Mouse (Mus musculus) limb, embryonic 15.5 days (tissue): Measurements from ENCODE around the gene Rapgef4. TPM values are rescaled to one million over a fixed set of nuclear protein-coding genes. Genes with fewer than 3 reads are reported as not detected.

Experiments used
- ATAC-seq: fragments of 200-750 bp; cut with Nextera tagmentation; 2 replicates; pipeline ENCODE4 v1.8.0; 2017; ENCODE audit warnings: low read depth, moderate TSS enrichment; ENCODE audit not compliant: insufficient number of reproducible peaks, low FRiP score, low TSS enrichment
- H3K27ac ChIP-seq: fragments of 300-500 bp; sonication (generic); 2 replicates; pipeline ENCODE4 v1.5.1; 2015; ENCODE audit warnings: moderate library complexity, mild to moderate bottlenecking, inconsistent platforms
- H3K27me3 ChIP-seq: fragments of 300-500 bp; sonication (generic); 2 replicates; pipeline ENCODE4 v1.6.1; 2015; ENCODE audit warnings: inconsistent platforms
- H3K36me3 ChIP-seq: fragments of 300-500 bp; sonication (generic); 2 replicates; pipeline ENCODE4 v1.6.1; 2015; ENCODE audit warnings: inconsistent platforms
- H3K4me1 ChIP-seq: fragments of 300-500 bp; sonication (generic); 2 replicates; pipeline ENCODE4 v1.6.1; 2015; ENCODE audit warnings: inconsistent platforms
- H3K4me2 ChIP-seq: fragments of 300-500 bp; sonication (generic); 2 replicates; pipeline ENCODE4 v1.6.1; 2015; ENCODE audit warnings: mild to moderate bottlenecking, inconsistent platforms
- H3K4me3 ChIP-seq: fragments of 300-500 bp; sonication (generic); 2 replicates; pipeline ENCODE4 v1.5.1; 2015; ENCODE audit warnings: mild to moderate bottlenecking, inconsistent platforms
- H3K9ac ChIP-seq: fragments of 300-500 bp; sonication (generic); 2 replicates; pipeline ENCODE4 v1.6.1; 2015; ENCODE audit warnings: inconsistent platforms
- H3K9me3 ChIP-seq: fragments of 300-500 bp; sonication (generic); 2 replicates; pipeline ENCODE4 v1.6.1; 2016; ENCODE audit warnings: inconsistent platforms
- WGBS: fragments of 180-500 bp; shearing (Covaris S2); methylation state at CpG from one replicate; pipeline ENCODE4 v1.1.7; 2015; 5-methylcytosine and 5-hydroxymethylcytosine counted together
- polyA plus RNA-seq: library from polyadenylated mRNA; unstranded; fragments of >200 nt; fragmentation: Nextera tagmentation; extraction: Ambion mirVana; gene quantifications from 2 replicates; pipeline ENCODE4 v1.2.1, GENCODE M21; 2015

The Rapgef4 gene
- polyA plus RNA-seq, 1 experiment from 2014 or later: 4.6 TPM

- WGBS: 59% methylated on average over 8 of the region's 8 CpGs
- no peak overlapping the region for H3K27ac ChIP-seq
- ATAC-seq: no peak
- no peaks in the 10 kb centered on the region; the same call in 1 of the 2 replicates for H3K27me3 ChIP-seq
- H3K36me3 ChIP-seq: no peaks in the 10 kb centered on the region
- H3K4me3 ChIP-seq: no peak overlapping the region
- H3K4me2 ChIP-seq: no peak overlapping the region
- no peak overlapping the region for H3K9ac ChIP-seq
- H3K9me3 ChIP-seq: no peaks in the 10 kb centered on the region
- H3K4me1 ChIP-seq: peaks cover 9% of the 10 kb centered on the region
Observed at GRCm38 (mm10) chr2:72035616-72036015, 54.6 kb downstream of the Rapgef4 start.

- Histone ChIP-seq H3K4me2 (no peak overlapping the region), H3K27ac (no peak overlapping the region), H3K4me1 (peaks cover 9% of the 10 kb centered on the region), H3K4me3 (no peak overlapping the region), H3K9ac (no peak overlapping the region), H3K27me3 (no peaks in the 10 kb centered on the region; the same call in 1 of the 2 replicates), H3K36me3 (no peaks in the 10 kb centered on the region), H3K9me3 (no peaks in the 10 kb centered on the region)
- whole genome bisulfite sequencing: 91% methylated on average over 5 of the region's 5 CpGs
- ATAC-seq: no peak
Observed at GRCm38 (mm10) chr2:72037357-72037756, 56.3 kb downstream of the Rapgef4 start.

- H3K4me2 ChIP-seq: no peak overlapping the region
- peaks cover 9% of the 10 kb centered on the region for H3K4me1 ChIP-seq
- H3K9ac ChIP-seq: no peak overlapping the region
- ATAC-seq: no peak
- H3K27ac ChIP-seq: peak overlapping the region; percentile 50; the same call in 1 of the 2 replicates
- no peaks in the 10 kb centered on the region for H3K9me3 ChIP-seq
- 3% methylated on average over 1 of the region's 1 CpGs for WGBS
- no peak overlapping the region for H3K4me3 ChIP-seq
- H3K27me3 ChIP-seq: no peaks in the 10 kb centered on the region; the same call in 1 of the 2 replicates
- no peaks in the 10 kb centered on the region for H3K36me3 ChIP-seq
Observed at GRCm38 (mm10) chr2:72038235-72038634, 57.2 kb downstream of the Rapgef4 start.

- no peak overlapping the region for H3K9ac ChIP-seq
- H3K4me2 ChIP-seq: peak overlapping the region; percentile 14
- no peak overlapping the region for H3K4me3 ChIP-seq
- peaks cover 9% of the 10 kb centered on the region for H3K4me1 ChIP-seq
- H3K27me3 ChIP-seq: no peaks in the 10 kb centered on the region; the same call in 1 of the 2 replicates
- no peaks in the 10 kb centered on the region for H3K36me3 ChIP-seq
- WGBS: 39% methylated on average over 18 of the region's 18 CpGs
- H3K9me3 ChIP-seq: no peaks in the 10 kb centered on the region
- peak overlapping the region; percentile 79 for H3K27ac ChIP-seq
- ATAC-seq: no peak
Observed at GRCm38 (mm10) chr2:72038651-72039251, 57.7 kb downstream of the Rapgef4 start.

GRCm38 (mm10) chr2:72039522-72040045 is 58.5 kb downstream of the Rapgef4 start:
- no peak overlapping the region for H3K4me2 ChIP-seq
- H3K36me3 ChIP-seq: no peaks in the 10 kb centered on the region
- no peak overlapping the region for H3K4me3 ChIP-seq
- no peak for ATAC-seq
- H3K27me3 ChIP-seq: no peaks in the 10 kb centered on the region; the same call in 1 of the 2 replicates
- H3K4me1 ChIP-seq: peaks cover 9% of the 10 kb centered on the region
- no peak overlapping the region for H3K27ac ChIP-seq
- no peak overlapping the region for H3K9ac ChIP-seq
- 64% methylated on average over 8 of the region's 8 CpGs for WGBS
- H3K9me3 ChIP-seq: no peaks in the 10 kb centered on the region

DNA sequence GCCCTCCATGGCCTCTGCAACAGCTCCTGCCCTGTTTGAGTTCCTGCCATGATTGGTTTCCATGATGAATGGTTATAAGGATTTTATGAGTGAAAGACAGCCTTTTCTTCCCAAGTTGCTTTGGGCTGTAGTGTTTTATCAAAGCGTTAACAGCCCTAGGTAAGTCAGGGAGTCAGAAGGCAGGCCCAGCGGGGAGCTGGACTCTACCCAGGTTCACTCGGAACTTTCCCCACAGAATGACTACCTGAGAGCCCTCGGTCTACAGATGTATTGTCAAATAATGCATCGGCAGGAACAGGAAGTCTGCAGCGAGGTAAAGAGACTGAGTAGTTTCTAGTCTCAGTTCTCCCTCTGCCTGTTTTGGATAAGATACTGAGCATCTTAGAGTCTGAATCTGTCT is 60.0 kb downstream of the Rapgef4 start:
- no peak overlapping the region for H3K27ac ChIP-seq
- H3K36me3 ChIP-seq: no peaks in the 10 kb centered on the region
- no peak overlapping the region for H3K4me3 ChIP-seq
- peaks cover 11% of the 10 kb centered on the region for H3K4me1 ChIP-seq
- H3K9me3 ChIP-seq: no peaks in the 10 kb centered on the region
- H3K27me3 ChIP-seq: no peaks in the 10 kb centered on the region
- WGBS: 75% methylated on average over 6 of the region's 6 CpGs
- no peak for ATAC-seq
- H3K4me2 ChIP-seq: no peak overlapping the region
- no peak overlapping the region for H3K9ac ChIP-seq

- Histone ChIP-seq H3K9ac (no peak overlapping the region), H3K4me3 (no peak overlapping the region), H3K27me3 (no peaks in the 10 kb centered on the region), H3K9me3 (no peaks in the 10 kb centered on the region), H3K36me3 (no peaks in the 10 kb centered on the region), H3K4me2 (no peak overlapping the region), H3K4me1 (peaks cover 16% of the 10 kb centered on the region), H3K27ac (no peak overlapping the region)
- no peak for ATAC-seq
- 94% methylated on average over 10 of the region's 10 CpGs for WGBS
Observed at GRCm38 (mm10) chr2:72042093-72042492, 61.1 kb downstream of the Rapgef4 start.

DNA sequence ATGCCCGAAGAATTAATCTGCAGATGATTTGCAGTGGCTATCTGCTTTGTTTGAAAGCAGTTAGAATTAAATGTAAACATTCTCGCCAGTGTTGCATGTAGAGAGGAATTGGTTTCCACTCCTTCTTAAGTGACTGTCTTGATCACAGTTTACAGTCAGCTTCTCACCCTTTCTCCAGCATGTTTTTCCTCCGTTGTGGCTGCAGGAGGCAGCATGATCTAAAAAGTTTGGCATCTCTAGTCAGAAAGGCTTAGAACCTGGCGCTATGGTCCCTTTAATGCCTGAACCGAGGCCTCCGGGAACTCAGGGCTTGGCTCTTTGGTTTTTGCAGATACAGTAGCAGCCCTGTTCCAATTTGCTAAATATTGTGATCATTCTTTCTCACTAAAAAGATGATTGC is 63.2 kb downstream of the Rapgef4 start:
- no peaks in the 10 kb centered on the region for H3K27me3 ChIP-seq
- 48% methylated on average over 6 of the region's 6 CpGs for WGBS
- H3K27ac ChIP-seq: no peak overlapping the region
- no peak overlapping the region for H3K9ac ChIP-seq
- H3K4me1 ChIP-seq: peaks cover 8% of the 10 kb centered on the region; the same call in 1 of the 2 replicates
- H3K4me2 ChIP-seq: no peak overlapping the region
- no peak for ATAC-seq
- H3K36me3 ChIP-seq: no peaks in the 10 kb centered on the region
- H3K4me3 ChIP-seq: no peak overlapping the region
- no peaks in the 10 kb centered on the region for H3K9me3 ChIP-seq

GRCm38 (mm10) chr2:72045024-72045423 is 64.0 kb downstream of the Rapgef4 start:
- Histone ChIP-seq H3K4me1 (peaks cover 8% of the 10 kb centered on the region; the same call in 1 of the 2 replicates), H3K27ac (no peak overlapping the region), H3K9me3 (no peaks in the 10 kb centered on the region), H3K36me3 (no peaks in the 10 kb centered on the region), H3K9ac (no peak overlapping the region), H3K4me3 (no peak overlapping the region), H3K27me3 (no peaks in the 10 kb centered on the region), H3K4me2 (no peak overlapping the region)
- ATAC-seq: no peak
- 48% methylated on average over 8 of the region's 8 CpGs for WGBS

DNA sequence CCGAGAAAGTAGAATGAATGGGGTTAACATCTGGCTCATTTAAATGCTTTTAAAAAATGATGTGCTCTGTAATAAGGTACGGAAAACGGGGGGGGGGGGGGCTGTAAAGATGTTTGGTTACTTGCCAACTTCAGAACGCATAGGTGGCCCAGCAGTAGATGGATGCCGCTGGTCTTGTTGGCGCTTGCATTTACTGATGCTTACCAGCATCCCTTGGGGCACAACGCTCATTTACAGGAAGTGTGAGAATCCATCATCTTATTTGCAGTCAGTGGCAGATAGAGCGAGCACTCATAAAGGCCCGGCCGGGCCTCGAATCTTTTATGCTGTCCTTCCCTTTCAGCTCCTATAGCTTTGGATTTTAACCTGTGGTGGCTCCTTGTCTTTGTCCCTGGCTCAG is 64.6 kb downstream of the Rapgef4 start:
- ATAC-seq: no peak
- no peaks in the 10 kb centered on the region for H3K36me3 ChIP-seq
- no peak overlapping the region for H3K27ac ChIP-seq
- H3K4me2 ChIP-seq: no peak overlapping the region
- 28% methylated on average over 11 of the region's 11 CpGs for WGBS
- peaks cover 8% of the 10 kb centered on the region; the same call in 1 of the 2 replicates for H3K4me1 ChIP-seq
- H3K9me3 ChIP-seq: no peaks in the 10 kb centered on the region
- no peak overlapping the region for H3K4me3 ChIP-seq
- H3K9ac ChIP-seq: no peak overlapping the region
- H3K27me3 ChIP-seq: no peaks in the 10 kb centered on the region

DNA sequence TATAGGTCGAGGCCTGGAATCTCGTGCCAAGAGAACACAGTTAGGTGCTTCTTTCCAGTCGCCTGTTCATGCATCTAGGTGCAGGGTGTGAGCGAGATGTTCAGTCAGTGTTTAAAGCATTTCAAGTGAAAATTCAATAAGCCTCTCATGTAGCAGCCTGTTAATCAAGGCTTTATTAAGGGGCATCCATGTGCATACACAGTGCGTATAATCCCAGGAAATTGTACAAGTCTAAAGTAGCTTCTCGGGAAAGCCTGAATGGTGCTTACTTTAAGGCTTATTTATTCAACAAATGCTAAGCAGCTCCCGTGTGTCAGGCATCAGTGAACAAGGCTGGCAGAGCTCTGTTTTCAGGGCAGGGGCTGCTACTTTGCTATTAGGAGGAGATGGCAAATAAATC is 69.4 kb downstream of the Rapgef4 start:
- Histone ChIP-seq H3K4me1 (peaks cover 14% of the 10 kb centered on the region), H3K36me3 (no peaks in the 10 kb centered on the region), H3K4me3 (no peak overlapping the region), H3K27ac (no peak overlapping the region), H3K9me3 (no peaks in the 10 kb centered on the region), H3K4me2 (no peak overlapping the region), H3K27me3 (no peaks in the 10 kb centered on the region), H3K9ac (no peak overlapping the region)
- ATAC-seq: no peak
- 53% methylated on average over 7 of the region's 7 CpGs for WGBS

GRCm38 (mm10) chr2:72054280-72054679 is 73.2 kb downstream of the Rapgef4 start:
- no peak for ATAC-seq
- no peak overlapping the region for H3K9ac ChIP-seq
- H3K36me3 ChIP-seq: no peaks in the 10 kb centered on the region
- 0 out of 2 replicates have a peak overlapping the region, but pooled peaks have one; percentile 3 for H3K4me3 ChIP-seq
- H3K27me3 ChIP-seq: no peaks in the 10 kb centered on the region
- H3K4me1 ChIP-seq: peaks cover 22% of the 10 kb centered on the region
- no peaks in the 10 kb centered on the region for H3K9me3 ChIP-seq
- 60% methylated on average over 5 of the region's 5 CpGs for WGBS
- 0 out of 2 replicates have a peak overlapping the region, but pooled peaks have one; percentile 2 for H3K4me2 ChIP-seq
- H3K27ac ChIP-seq: no peak overlapping the region
